Mouse (Mus musculus): Measurements from ENCODE around the gene Ppara.
A peak's percentile ranks its signal among the peaks of the same experiment; 100 is the strongest.

GRCm38 (mm10) chr15:85826676-85827075 is 91.9 kb downstream of the Ppara start:
- TF ChIP-seq EP300 (IDR thresholded peaks at IDR 0.05; ENCODE audit: low read depth in 1 of 2, low read length in 2 of 2) (peak; percentile 33 to 62; a peak in 3 of 4 replicates), TCF12 (IDR thresholded peaks at IDR 0.05; ENCODE audit: low read depth, low read length) (peak; percentile 83), MEF2A (IDR thresholded peaks at IDR 0.05; ENCODE audit: extremely low read depth, insufficient replicate concordance, low read depth, low read length, poor library complexity, severe bottlenecking) (no peak), ZNF384 (IDR thresholded peaks at IDR 0.05; ENCODE audit: low read depth, low read length) (no peak), CTCF (IDR thresholded peaks at IDR 0.05 in 2 of 3, conservative IDR thresholded peaks at IDR 0.05 in 1 of 3; ENCODE audit: control insufficient read depth in 1 of 3, insufficient read depth in 1 of 3, low read depth in 2 of 3, low read length in 3 of 3, poor library complexity in 1 of 3, severe bottlenecking in 1 of 3) (no peak), POLR2A (IDR thresholded peaks at IDR 0.05; ENCODE audit: control insufficient read depth in 1 of 2, insufficient read depth in 1 of 2, low read depth in 1 of 2, low read length in 2 of 2, poor library complexity in 1 of 2) (no peak), GATA1 (IDR thresholded peaks at IDR 0.05; ENCODE audit: low read depth, low read length) (peak; percentile 61; the same call in 1 of the 2 replicates)

Data from MEL (cell line).